Mouse (Mus musculus): ENCODE results near the gene Nup107. TPM values are rescaled to one million over a fixed set of nuclear protein-coding genes. Genes with fewer than 3 reads are reported as not detected.

Gene Nup107
- polyA plus RNA-seq, 1 experiment = 1.0 TPM

DNA sequence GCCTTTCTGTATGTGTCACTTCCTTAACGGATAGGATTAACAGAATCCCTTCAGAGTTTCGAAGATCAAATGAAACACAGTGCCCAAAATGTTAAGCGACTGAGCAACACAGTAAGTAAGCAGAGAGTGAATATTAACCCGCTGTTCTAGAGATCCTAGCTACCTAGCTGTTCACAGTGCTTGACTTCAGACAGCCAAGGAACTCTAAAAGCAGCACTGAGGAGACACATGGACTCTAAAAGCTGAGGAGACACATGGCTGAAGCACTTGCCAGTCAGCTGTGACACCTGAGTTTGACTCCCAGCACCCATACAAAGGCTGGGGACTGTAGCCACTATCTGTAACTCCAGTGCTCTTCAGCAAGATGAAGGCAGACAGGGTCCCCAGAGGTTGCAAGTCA is 36.5 kb upstream of the Nup107 start:
- peaks cover 13% of the 10 kb centered on the region for H3K36me3 ChIP-seq (ENCODE audit: control insufficient read depth)
- no peaks in the 10 kb centered on the region for H3K27me3 ChIP-seq (ENCODE audit: control insufficient read depth)
- H3K9me3 ChIP-seq (ENCODE audit: control insufficient read depth, low read length) = no peaks in the 10 kb centered on the region
- H3K4me3 ChIP-seq (replicated peaks) = no peak overlapping the region
- TF ChIP-seq TAL1 (IDR thresholded peaks at IDR 0.05; ENCODE audit: low read length) (no peak), GATA1 (IDR thresholded peaks at IDR 0.05; ENCODE audit: low read length) (no peak)
- H3K4me1 ChIP-seq (ENCODE audit: control insufficient read depth) = peaks cover 27% of the 10 kb centered on the region

- TF ChIP-seq TAL1 (IDR thresholded peaks at IDR 0.05; ENCODE audit: low read length) (no peak), GATA1 (IDR thresholded peaks at IDR 0.05; ENCODE audit: low read length) (no peak)
- H3K36me3 ChIP-seq (ENCODE audit: control insufficient read depth) = peaks cover 16% of the 10 kb centered on the region
- H3K27me3 ChIP-seq (ENCODE audit: control insufficient read depth) = no peaks in the 10 kb centered on the region
- H3K4me1 ChIP-seq (ENCODE audit: control insufficient read depth) = peaks cover 27% of the 10 kb centered on the region
- H3K9me3 ChIP-seq (ENCODE audit: control insufficient read depth, low read length) = no peaks in the 10 kb centered on the region
- no peak overlapping the region for H3K4me3 ChIP-seq (replicated peaks)
These were observed 36.0 kb upstream of the Nup107 start for GRCm38 (mm10) chr10:117828536-117828935.

DNA sequence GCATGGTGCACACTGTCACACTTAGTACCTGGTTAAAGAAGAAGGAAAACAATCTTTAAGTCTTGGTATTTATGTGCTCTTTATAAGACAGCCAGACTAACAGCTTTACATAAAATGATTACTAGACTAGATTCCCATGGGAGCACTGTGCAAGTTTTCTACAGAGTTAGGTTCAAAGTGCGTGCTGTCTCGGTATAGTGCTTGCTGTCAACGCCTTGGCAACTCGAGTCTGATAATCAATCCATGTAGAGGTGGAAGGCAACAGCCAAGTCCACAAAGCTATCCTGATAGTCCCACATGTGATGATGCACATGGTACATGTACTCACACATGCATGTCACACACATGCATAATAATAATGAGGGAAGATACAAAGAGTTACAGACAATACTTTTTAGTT is 32.1 kb upstream of the Nup107 start:
- Histone ChIP-seq H3K27me3 (ENCODE audit: control insufficient read depth) (no peaks in the 10 kb centered on the region), H3K9me3 (ENCODE audit: control insufficient read depth, low read length) (no peaks in the 10 kb centered on the region), H3K4me1 (ENCODE audit: control insufficient read depth) (peaks cover 10% of the 10 kb centered on the region), H3K4me3 (replicated peaks) (no peak overlapping the region), H3K36me3 (ENCODE audit: control insufficient read depth) (peaks cover 52% of the 10 kb centered on the region)
- TF ChIP-seq TAL1 (IDR thresholded peaks at IDR 0.05; ENCODE audit: low read length) (no peak), GATA1 (IDR thresholded peaks at IDR 0.05; ENCODE audit: low read length) (no peak)

- TF ChIP-seq GATA1 (IDR thresholded peaks at IDR 0.05; ENCODE audit: low read length) (no peak), TAL1 (IDR thresholded peaks at IDR 0.05; ENCODE audit: low read length) (no peak)
- Histone ChIP-seq H3K27me3 (ENCODE audit: control insufficient read depth) (no peaks in the 10 kb centered on the region), H3K4me3 (replicated peaks) (no peak overlapping the region), H3K36me3 (ENCODE audit: control insufficient read depth) (peaks cover 57% of the 10 kb centered on the region), H3K9me3 (ENCODE audit: control insufficient read depth, low read length) (no peaks in the 10 kb centered on the region), H3K4me1 (ENCODE audit: control insufficient read depth) (peaks cover 6% of the 10 kb centered on the region)
These were observed 31.6 kb upstream of the Nup107 start for GRCm38 (mm10) chr10:117824139-117824538.

GRCm38 (mm10) chr10:117823321-117823720 is 30.8 kb upstream of the Nup107 start:
- TF ChIP-seq GATA1 (IDR thresholded peaks at IDR 0.05; ENCODE audit: low read length) (no peak), TAL1 (IDR thresholded peaks at IDR 0.05; ENCODE audit: low read length) (no peak)
- Histone ChIP-seq H3K27me3 (ENCODE audit: control insufficient read depth) (no peaks in the 10 kb centered on the region), H3K4me1 (ENCODE audit: control insufficient read depth) (peaks cover 4% of the 10 kb centered on the region; the same call in 1 of the 2 replicates), H3K36me3 (ENCODE audit: control insufficient read depth) (peaks cover 65% of the 10 kb centered on the region), H3K9me3 (ENCODE audit: control insufficient read depth, low read length) (no peaks in the 10 kb centered on the region), H3K4me3 (replicated peaks) (no peak overlapping the region)

GRCm38 (mm10) chr10:117818600-117818999 is 26.1 kb upstream of the Nup107 start:
- Histone ChIP-seq H3K36me3 (ENCODE audit: control insufficient read depth) (peaks cover 88% of the 10 kb centered on the region), H3K4me3 (replicated peaks) (no peak overlapping the region), H3K27me3 (ENCODE audit: control insufficient read depth) (no peaks in the 10 kb centered on the region), H3K4me1 (ENCODE audit: control insufficient read depth) (no peaks in the 10 kb centered on the region), H3K9me3 (ENCODE audit: control insufficient read depth, low read length) (no peaks in the 10 kb centered on the region)
- TF ChIP-seq TAL1 (IDR thresholded peaks at IDR 0.05; ENCODE audit: low read length) = no peak
- TF ChIP-seq GATA1 (IDR thresholded peaks at IDR 0.05; ENCODE audit: low read length) = no peak

GRCm38 (mm10) chr10:117816721-117817120 is 24.2 kb upstream of the Nup107 start:
- peaks cover 88% of the 10 kb centered on the region for H3K36me3 ChIP-seq (ENCODE audit: control insufficient read depth)

DNA sequence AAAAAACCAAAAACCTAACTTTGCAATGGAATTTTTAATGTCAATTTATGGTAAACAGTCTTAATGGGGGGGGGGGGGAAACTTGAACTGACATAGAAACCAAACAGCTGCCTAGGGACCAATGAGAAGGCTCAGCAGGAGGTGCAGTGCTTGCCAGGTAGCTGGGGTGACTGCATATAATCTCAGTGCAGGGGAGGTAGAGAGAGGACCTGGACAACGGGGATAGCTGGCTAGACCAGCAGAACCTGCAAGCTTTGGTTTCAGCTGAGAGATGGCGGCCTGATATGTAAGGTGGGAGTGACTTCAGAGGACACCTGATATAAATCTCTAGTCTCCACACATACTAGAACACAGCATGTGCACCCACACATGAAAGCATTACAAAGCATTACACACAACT is 20.0 kb upstream of the Nup107 start:
- Histone ChIP-seq H3K4me3 (replicated peaks) (no peak overlapping the region), H3K27me3 (ENCODE audit: control insufficient read depth) (no peaks in the 10 kb centered on the region), H3K36me3 (ENCODE audit: control insufficient read depth) (peaks cover 51% of the 10 kb centered on the region), H3K9me3 (ENCODE audit: control insufficient read depth, low read length) (no peaks in the 10 kb centered on the region), H3K4me1 (ENCODE audit: control insufficient read depth) (no peaks in the 10 kb centered on the region)
- no peak for TF ChIP-seq TAL1 (IDR thresholded peaks at IDR 0.05; ENCODE audit: low read length)
- no peak for TF ChIP-seq GATA1 (IDR thresholded peaks at IDR 0.05; ENCODE audit: low read length)

More at GRCm38 (mm10) chr10:117816721-117817120, 24.2 kb upstream of the Nup107 start:
- Histone ChIP-seq H3K4me1 (ENCODE audit: control insufficient read depth) (no peaks in the 10 kb centered on the region), H3K4me3 (replicated peaks) (no peak overlapping the region), H3K27me3 (ENCODE audit: control insufficient read depth) (no peaks in the 10 kb centered on the region), H3K9me3 (ENCODE audit: control insufficient read depth, low read length) (no peaks in the 10 kb centered on the region)
- TF ChIP-seq GATA1 (IDR thresholded peaks at IDR 0.05; ENCODE audit: low read length) (no peak), TAL1 (IDR thresholded peaks at IDR 0.05; ENCODE audit: low read length) (no peak)

DNA sequence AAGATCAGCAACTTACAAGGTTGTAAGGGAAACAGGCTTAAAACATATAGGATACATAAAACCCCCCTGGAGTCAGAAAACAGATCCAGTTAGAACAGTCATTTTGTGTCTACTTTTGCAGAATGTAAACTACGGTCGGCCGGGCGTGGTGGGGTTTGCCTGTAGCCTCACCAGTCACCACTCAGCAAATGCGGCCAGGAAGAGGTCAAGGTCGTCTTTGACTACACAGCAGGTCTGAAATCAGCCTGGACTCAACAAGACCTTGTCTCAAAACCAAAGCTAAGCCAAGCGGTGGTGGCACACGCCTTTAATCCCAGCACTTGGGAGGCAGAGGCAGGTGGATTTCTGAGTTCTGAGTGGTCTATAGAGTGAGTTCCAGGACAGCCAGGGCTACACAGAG is 19.1 kb upstream of the Nup107 start:
- Histone ChIP-seq H3K9me3 (ENCODE audit: control insufficient read depth, low read length) (no peaks in the 10 kb centered on the region), H3K4me1 (ENCODE audit: control insufficient read depth) (no peaks in the 10 kb centered on the region), H3K4me3 (replicated peaks) (no peak overlapping the region), H3K27me3 (ENCODE audit: control insufficient read depth) (no peaks in the 10 kb centered on the region), H3K36me3 (ENCODE audit: control insufficient read depth) (peaks cover 43% of the 10 kb centered on the region)
- TF ChIP-seq TAL1 (IDR thresholded peaks at IDR 0.05; ENCODE audit: low read length) = no peak
- no peak for TF ChIP-seq GATA1 (IDR thresholded peaks at IDR 0.05; ENCODE audit: low read length)

DNA sequence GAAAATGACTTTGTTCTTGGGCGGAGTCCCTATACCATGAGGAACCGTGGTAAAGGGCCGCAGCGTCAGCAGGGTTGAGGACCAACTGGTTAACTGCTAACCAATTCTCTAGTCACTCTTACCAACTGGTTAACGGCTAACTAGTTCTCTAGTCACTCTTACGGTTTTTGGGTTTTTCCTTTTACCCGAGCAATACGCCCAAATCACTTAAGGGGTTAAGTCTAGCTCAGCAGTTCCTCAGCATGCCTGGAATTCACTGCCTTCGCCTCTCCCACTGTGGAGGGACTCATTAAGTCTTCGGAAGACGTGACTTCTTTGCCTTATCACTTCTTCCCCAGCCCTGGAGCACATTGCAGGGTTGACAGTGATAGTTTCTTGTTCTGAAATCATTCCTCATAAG is 18.0 kb upstream of the Nup107 start:
- TF ChIP-seq GATA1 (IDR thresholded peaks at IDR 0.05; ENCODE audit: low read length) (no peak), TAL1 (IDR thresholded peaks at IDR 0.05; ENCODE audit: low read length) (no peak)
- Histone ChIP-seq H3K36me3 (ENCODE audit: control insufficient read depth) (peaks cover 33% of the 10 kb centered on the region), H3K4me1 (ENCODE audit: control insufficient read depth) (no peaks in the 10 kb centered on the region), H3K27me3 (ENCODE audit: control insufficient read depth) (no peaks in the 10 kb centered on the region), H3K4me3 (replicated peaks) (no peak overlapping the region), H3K9me3 (ENCODE audit: control insufficient read depth, low read length) (no peaks in the 10 kb centered on the region)

All from erythroblast, embryonic 14.5 days (primary cell).